Mouse (Mus musculus): ENCODE data around the gene Pde4dip. TPM values are rescaled to one million over a fixed set of nuclear protein-coding genes. Genes with fewer than 3 reads are reported as not detected.

Gene Pde4dip
- polyA plus RNA-seq, 1 experiment from 2014 or later = 23.3 TPM

DNA sequence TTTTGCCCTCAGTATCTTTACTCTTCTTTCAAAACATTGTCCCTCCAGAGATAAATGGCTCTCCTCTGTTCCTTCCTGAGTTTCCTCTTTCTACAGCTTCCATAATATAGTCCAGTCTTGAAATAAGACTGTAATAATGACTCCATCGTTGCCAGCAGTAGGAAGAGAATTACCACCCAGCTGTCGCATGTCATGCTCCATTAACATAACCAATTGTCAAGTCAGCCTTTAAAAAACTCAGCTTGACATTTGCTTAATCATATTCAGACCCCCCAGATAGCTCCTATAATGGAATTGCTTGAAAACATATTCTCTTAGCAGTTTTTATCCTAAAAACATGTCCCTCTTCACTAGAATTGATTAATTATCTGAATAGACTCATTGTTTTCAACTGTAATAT is 58.4 kb downstream of the Pde4dip start:
- ATAC-seq (ENCODE audit: insufficient number of reproducible peaks, low FRiP score, low TSS enrichment, low read depth) = no peak
- H3K9me3 ChIP-seq (ENCODE audit: control insufficient read depth, low read length) = no peaks in the 10 kb centered on the region
- H3K27ac ChIP-seq (replicated peaks; ENCODE audit: low read depth, low read length) = no peak overlapping the region
- no peak overlapping the region for H3K4me3 ChIP-seq (ENCODE audit: low read depth, low read length)
- no peak overlapping the region for H3K9ac ChIP-seq (ENCODE audit: low read length)
- no peaks in the 10 kb centered on the region for H3K36me3 ChIP-seq (ENCODE audit: control insufficient read depth, insufficient read depth, low read length)
- H3K4me2 ChIP-seq (ENCODE audit: low read depth, severe bottlenecking) = no peak overlapping the region
- H3K4me1 ChIP-seq (ENCODE audit: control insufficient read depth, insufficient read depth, low read length) = peaks cover under 1% of the 10 kb centered on the region; the same call in 1 of the 2 replicates
- WGBS = 57% methylated on average over 2 of the region's 2 CpGs
- no peak for DNase-seq (ENCODE audit: low spot score)
- peaks cover 2% of the 10 kb centered on the region; the same call in 1 of the 2 replicates for H3K27me3 ChIP-seq (ENCODE audit: control insufficient read depth, insufficient read depth, low read length)

DNA sequence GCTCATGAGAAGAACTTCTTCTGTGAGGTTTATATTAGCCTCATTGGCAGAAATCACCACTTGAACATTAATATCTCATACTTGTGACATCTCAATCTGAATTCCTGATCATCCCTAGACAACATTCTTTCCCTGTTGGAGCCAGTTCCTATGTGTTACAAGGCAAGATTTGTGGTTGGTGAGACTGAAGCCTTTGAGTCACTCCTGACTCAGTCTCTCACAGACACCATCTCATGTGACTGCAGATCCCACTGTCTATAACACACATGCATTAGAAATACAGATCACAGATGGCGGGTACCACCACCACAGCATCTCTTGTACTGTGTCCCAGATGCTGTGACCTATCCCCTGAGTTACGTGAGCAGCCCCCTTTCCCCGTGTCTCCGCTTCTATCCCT is 60.2 kb downstream of the Pde4dip start:
- H3K9ac ChIP-seq (ENCODE audit: low read length) = no peak overlapping the region
- 87% methylated on average over 4 of the region's 4 CpGs for WGBS
- H3K27ac ChIP-seq (replicated peaks; ENCODE audit: low read depth, low read length) = no peak overlapping the region
- DNase-seq (ENCODE audit: low spot score) (no peak), ATAC-seq (ENCODE audit: insufficient number of reproducible peaks, low FRiP score, low TSS enrichment, low read depth) (no peak)
- H3K4me2 ChIP-seq (ENCODE audit: low read depth, severe bottlenecking) = no peak overlapping the region
- no peaks in the 10 kb centered on the region for H3K36me3 ChIP-seq (ENCODE audit: control insufficient read depth, insufficient read depth, low read length)
- peaks cover 6% of the 10 kb centered on the region for H3K27me3 ChIP-seq (ENCODE audit: control insufficient read depth, insufficient read depth, low read length)
- H3K4me1 ChIP-seq (ENCODE audit: control insufficient read depth, insufficient read depth, low read length) = peaks cover 6% of the 10 kb centered on the region; the same call in 1 of the 2 replicates
- H3K9me3 ChIP-seq (ENCODE audit: control insufficient read depth, low read length) = no peaks in the 10 kb centered on the region
- H3K4me3 ChIP-seq (ENCODE audit: low read depth, low read length) = no peak overlapping the region

DNA sequence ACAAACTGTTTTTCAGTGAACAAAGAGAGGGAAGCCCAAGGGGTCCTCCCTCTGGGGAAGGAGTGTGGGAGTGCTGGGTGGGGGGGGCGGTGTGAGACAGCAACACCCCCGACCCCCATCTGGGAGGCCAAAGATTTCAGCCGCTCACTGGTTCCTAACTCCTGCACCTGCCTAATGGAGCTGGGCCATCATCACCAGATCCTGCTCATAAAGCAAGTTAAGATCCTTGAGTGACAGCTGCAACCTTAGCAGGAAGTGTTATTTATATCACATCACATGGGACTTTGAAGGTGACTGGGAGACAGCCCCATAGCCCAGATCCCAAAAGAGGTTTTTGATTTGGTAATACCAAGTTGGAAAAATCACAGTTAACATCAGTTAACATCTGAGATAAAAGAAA is 63.3 kb downstream of the Pde4dip start:
- 20% methylated on average over 3 of the region's 3 CpGs for WGBS
- no peak for ATAC-seq (ENCODE audit: insufficient number of reproducible peaks, low FRiP score, low TSS enrichment, low read depth)
- H3K27ac ChIP-seq (replicated peaks; ENCODE audit: low read depth, low read length) = no peak overlapping the region
- no peak overlapping the region for H3K4me3 ChIP-seq (ENCODE audit: low read depth, low read length)
- H3K4me1 ChIP-seq (ENCODE audit: control insufficient read depth, insufficient read depth, low read length) = peaks cover 6% of the 10 kb centered on the region; the same call in 1 of the 2 replicates
- no peaks in the 10 kb centered on the region for H3K9me3 ChIP-seq (ENCODE audit: control insufficient read depth, low read length)
- peak overlapping the region; percentile 77; the same call in 1 of the 2 replicates for H3K4me2 ChIP-seq (ENCODE audit: low read depth, severe bottlenecking)
- H3K9ac ChIP-seq (ENCODE audit: low read length) = 0 out of 2 replicates have a peak overlapping the region, but pooled peaks have one; percentile 17
- no peaks in the 10 kb centered on the region for H3K36me3 ChIP-seq (ENCODE audit: control insufficient read depth, insufficient read depth, low read length)
- peaks cover 9% of the 10 kb centered on the region for H3K27me3 ChIP-seq (ENCODE audit: control insufficient read depth, insufficient read depth, low read length)
- no peak for DNase-seq (ENCODE audit: low spot score)

DNA sequence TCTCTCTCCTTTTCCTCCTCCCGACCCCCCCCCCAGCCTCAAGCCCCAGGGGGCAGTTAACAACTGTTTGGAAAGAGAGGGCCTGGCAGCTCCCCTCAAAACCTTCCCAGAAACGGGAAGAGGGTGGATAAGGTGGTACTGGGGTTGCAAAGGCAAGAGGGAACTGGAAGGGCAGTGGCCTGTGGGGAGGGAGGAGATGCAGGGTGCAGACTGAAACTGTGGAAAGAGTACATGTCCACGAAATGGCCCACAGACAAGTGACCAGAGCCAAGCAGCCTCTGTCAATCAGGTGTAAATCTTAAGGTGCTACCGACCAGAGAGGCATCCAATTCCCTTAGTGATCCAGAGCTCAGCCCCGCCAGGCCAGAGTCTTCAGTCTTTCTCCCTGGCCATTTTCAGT is 63.8 kb downstream of the Pde4dip start:
- Histone ChIP-seq H3K27ac (replicated peaks; ENCODE audit: low read depth, low read length) (no peak overlapping the region), H3K4me3 (ENCODE audit: low read depth, low read length) (peak overlapping the region; percentile 39; the same call in 1 of the 2 replicates), H3K4me2 (ENCODE audit: low read depth, severe bottlenecking) (peak overlapping the region; percentile 77), H3K9me3 (ENCODE audit: control insufficient read depth, low read length) (no peaks in the 10 kb centered on the region), H3K27me3 (ENCODE audit: control insufficient read depth, insufficient read depth, low read length) (peaks cover 9% of the 10 kb centered on the region), H3K4me1 (ENCODE audit: control insufficient read depth, insufficient read depth, low read length) (peaks cover 6% of the 10 kb centered on the region; the same call in 1 of the 2 replicates), H3K9ac (ENCODE audit: low read length) (0 out of 2 replicates have a peak overlapping the region, but pooled peaks have one; percentile 17), H3K36me3 (ENCODE audit: control insufficient read depth, insufficient read depth, low read length) (no peaks in the 10 kb centered on the region)
- DNase-seq (ENCODE audit: low spot score) (peak; percentile 34), ATAC-seq (ENCODE audit: insufficient number of reproducible peaks, low FRiP score, low TSS enrichment, low read depth) (no peak)
- WGBS = 3% methylated on average over 5 of the region's 5 CpGs

DNA sequence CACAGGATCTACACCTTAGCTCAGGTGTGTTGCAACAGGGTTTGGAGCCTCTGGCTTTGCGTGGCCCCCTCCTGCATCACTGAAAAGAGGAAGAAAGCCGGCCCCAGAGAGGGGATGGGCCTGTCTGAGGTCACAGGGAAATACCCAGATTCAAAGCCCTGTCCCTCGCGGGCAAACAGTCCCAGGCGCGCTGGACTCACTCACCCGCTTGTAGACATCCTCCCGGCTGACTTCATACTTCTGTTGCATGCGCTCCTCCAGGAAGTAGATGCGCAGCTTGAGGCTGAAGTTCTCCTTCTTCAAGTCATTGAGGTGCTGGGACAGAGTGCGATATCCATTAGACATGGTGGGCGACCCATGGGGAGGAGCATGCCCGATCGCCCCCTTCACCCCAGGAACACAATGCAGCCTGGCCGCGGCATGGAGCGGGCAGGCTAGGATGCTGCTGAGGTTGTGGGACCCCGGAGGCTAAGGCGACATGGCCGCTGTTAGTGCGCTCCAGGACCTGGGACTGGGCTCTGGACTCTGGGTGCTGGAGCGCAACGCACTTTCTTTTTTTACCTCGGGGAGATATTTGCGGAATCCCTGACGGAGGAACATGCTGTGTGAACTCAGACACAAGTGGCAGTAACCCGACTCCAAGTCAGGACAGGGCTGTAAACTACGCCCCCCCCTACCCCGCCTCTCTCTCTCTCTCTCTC is 64.3 kb downstream of the Pde4dip start:
- peak overlapping the region; percentile 39 for H3K4me3 ChIP-seq (ENCODE audit: low read depth, low read length)
- peak overlapping the region; percentile 43 for H3K9ac ChIP-seq (ENCODE audit: low read length)
- H3K4me2 ChIP-seq (ENCODE audit: low read depth, severe bottlenecking) = peak overlapping the region; percentile 77
- no peaks in the 10 kb centered on the region for H3K36me3 ChIP-seq (ENCODE audit: control insufficient read depth, insufficient read depth, low read length)
- peak; percentile 69 for DNase-seq (ENCODE audit: low spot score)
- peak; percentile 80 for ATAC-seq (ENCODE audit: insufficient number of reproducible peaks, low FRiP score, low TSS enrichment, low read depth)
- H3K27ac ChIP-seq (replicated peaks; ENCODE audit: low read depth, low read length) = no peak overlapping the region
- H3K4me1 ChIP-seq (ENCODE audit: control insufficient read depth, insufficient read depth, low read length) = peaks cover 6% of the 10 kb centered on the region; the same call in 1 of the 2 replicates
- H3K27me3 ChIP-seq (ENCODE audit: control insufficient read depth, insufficient read depth, low read length) = peaks cover 9% of the 10 kb centered on the region
- under 1% methylated on average over 29 of the region's 29 CpGs for WGBS
- H3K9me3 ChIP-seq (ENCODE audit: control insufficient read depth, low read length) = no peaks in the 10 kb centered on the region

DNA sequence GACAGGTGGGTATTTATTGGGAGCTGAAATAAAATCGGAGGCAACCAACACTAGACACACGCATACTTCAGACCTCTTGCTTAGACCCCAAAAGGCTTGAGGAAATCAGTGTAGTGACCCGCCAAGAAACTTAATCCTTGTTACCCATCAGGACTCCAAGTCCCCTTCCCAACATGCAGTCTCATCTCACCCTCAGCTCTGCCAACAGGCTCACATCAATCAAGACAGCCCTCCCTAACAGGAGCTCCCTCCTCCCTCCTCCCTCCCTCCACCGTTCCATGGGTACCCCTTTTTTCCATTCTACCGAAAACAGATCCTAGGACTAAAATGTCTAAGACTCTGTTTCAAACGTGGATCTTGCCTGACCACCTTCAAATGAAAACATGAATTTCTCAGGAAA is 65.1 kb downstream of the Pde4dip start:
- peak overlapping the region; percentile 39; the same call in 1 of the 2 replicates for H3K4me3 ChIP-seq (ENCODE audit: low read depth, low read length)
- no peaks in the 10 kb centered on the region for H3K36me3 ChIP-seq (ENCODE audit: control insufficient read depth, insufficient read depth, low read length)
- H3K4me1 ChIP-seq (ENCODE audit: control insufficient read depth, insufficient read depth, low read length) = peaks cover 6% of the 10 kb centered on the region; the same call in 1 of the 2 replicates
- WGBS = 14% methylated on average over 6 of the region's 6 CpGs
- no peak overlapping the region for H3K27ac ChIP-seq (replicated peaks; ENCODE audit: low read depth, low read length)
- peaks cover 9% of the 10 kb centered on the region for H3K27me3 ChIP-seq (ENCODE audit: control insufficient read depth, insufficient read depth, low read length)
- H3K9me3 ChIP-seq (ENCODE audit: control insufficient read depth, low read length) = no peaks in the 10 kb centered on the region
- no peak overlapping the region for H3K9ac ChIP-seq (ENCODE audit: low read length)
- ATAC-seq (ENCODE audit: insufficient number of reproducible peaks, low FRiP score, low TSS enrichment, low read depth) (no peak), DNase-seq (ENCODE audit: low spot score) (no peak)
- H3K4me2 ChIP-seq (ENCODE audit: low read depth, severe bottlenecking) = peak overlapping the region; percentile 77

DNA sequence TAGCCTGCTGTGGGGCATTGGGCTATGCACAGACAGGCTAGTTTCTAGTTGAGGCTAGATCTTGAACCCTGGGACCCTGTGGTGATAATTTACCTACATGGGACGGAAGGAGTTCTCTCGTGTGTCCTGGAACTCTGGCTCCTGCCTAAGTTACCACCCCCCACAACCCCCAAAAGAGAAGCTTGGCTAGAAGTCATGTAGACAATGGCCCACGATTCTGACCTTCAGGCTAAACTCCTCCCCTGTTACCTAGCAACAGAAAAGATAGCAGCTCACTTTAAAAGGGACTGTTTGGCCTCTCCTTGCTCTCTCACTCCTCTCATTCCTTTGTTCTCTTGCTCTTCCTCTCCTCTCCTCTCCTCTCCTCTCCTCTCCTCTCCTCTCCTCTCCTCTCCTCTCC is 69.5 kb downstream of the Pde4dip start:
- no peak overlapping the region for H3K9ac ChIP-seq (ENCODE audit: low read length)
- H3K9me3 ChIP-seq (ENCODE audit: control insufficient read depth, low read length) = no peaks in the 10 kb centered on the region
- H3K27me3 ChIP-seq (ENCODE audit: control insufficient read depth, insufficient read depth, low read length) = peaks cover 6% of the 10 kb centered on the region; the same call in 1 of the 2 replicates
- no peak for ATAC-seq (ENCODE audit: insufficient number of reproducible peaks, low FRiP score, low TSS enrichment, low read depth)
- DNase-seq (ENCODE audit: low spot score) = no peak
- H3K4me2 ChIP-seq (ENCODE audit: low read depth, severe bottlenecking) = no peak overlapping the region
- no peak overlapping the region for H3K27ac ChIP-seq (replicated peaks; ENCODE audit: low read depth, low read length)
- WGBS = 65% methylated on average over 3 of the region's 3 CpGs
- no peaks in the 10 kb centered on the region for H3K4me1 ChIP-seq (ENCODE audit: control insufficient read depth, insufficient read depth, low read length)
- H3K4me3 ChIP-seq (ENCODE audit: low read depth, low read length) = no peak overlapping the region
- H3K36me3 ChIP-seq (ENCODE audit: control insufficient read depth, insufficient read depth, low read length) = no peaks in the 10 kb centered on the region

DNA sequence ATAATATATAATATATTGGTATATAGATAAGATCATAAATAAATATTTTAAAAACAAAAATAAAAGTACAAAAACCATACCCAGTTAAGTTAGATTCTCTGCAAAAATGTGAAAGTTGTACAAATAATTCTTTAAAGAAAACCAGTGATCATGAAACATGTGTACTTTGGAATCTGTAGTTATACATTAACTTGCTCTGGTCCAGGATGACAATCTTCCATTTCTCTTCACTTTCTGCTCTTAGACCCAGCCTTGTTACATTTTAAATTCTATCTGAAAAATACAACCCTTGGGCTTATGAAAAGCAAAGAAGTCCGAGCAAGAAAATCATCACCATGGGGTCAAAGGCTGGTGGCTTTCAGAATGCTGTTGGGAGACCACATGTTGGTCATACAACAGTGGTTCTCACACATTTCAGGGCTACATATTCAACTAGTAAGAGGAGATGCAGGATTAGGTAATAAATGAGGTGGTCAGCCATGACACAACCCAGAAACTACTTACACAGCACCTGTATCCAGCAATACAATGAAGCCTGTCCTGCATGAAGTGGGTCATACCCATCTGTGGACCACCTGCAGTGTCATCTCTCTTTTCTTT is 70.0 kb downstream of the Pde4dip start:
- Histone ChIP-seq H3K36me3 (ENCODE audit: control insufficient read depth, insufficient read depth, low read length) (no peaks in the 10 kb centered on the region), H3K9ac (ENCODE audit: low read length) (no peak overlapping the region), H3K27ac (replicated peaks; ENCODE audit: low read depth, low read length) (no peak overlapping the region), H3K9me3 (ENCODE audit: control insufficient read depth, low read length) (no peaks in the 10 kb centered on the region), H3K27me3 (ENCODE audit: control insufficient read depth, insufficient read depth, low read length) (peaks cover 3% of the 10 kb centered on the region; the same call in 1 of the 2 replicates), H3K4me1 (ENCODE audit: control insufficient read depth, insufficient read depth, low read length) (no peaks in the 10 kb centered on the region), H3K4me3 (ENCODE audit: low read depth, low read length) (no peak overlapping the region), H3K4me2 (ENCODE audit: low read depth, severe bottlenecking) (no peak overlapping the region)
- DNase-seq (ENCODE audit: low spot score) (no peak), ATAC-seq (ENCODE audit: insufficient number of reproducible peaks, low FRiP score, low TSS enrichment, low read depth) (no peak)
- 87% methylated on average over 1 of the region's 1 CpGs for WGBS
